Mouse (Mus musculus) gastrocnemius, adult 18-20 months (tissue): ENCODE data around the gene Hvcn1. TPM values are rescaled to one million over a fixed set of nuclear protein-coding genes. Genes with fewer than 3 reads are reported as not detected.

ENCODE experiments used
- DNase-seq: peaks from one replicate; pipeline ENCODE4 v3.0.0; 2021; ENCODE audit warnings: low spot score
- total RNA-seq, 2 experiments: library from RNA; stranded (reverse); gene quantifications; 2 replicates each; pipeline ENCODE4 v1.2.3; 2021

Gene Hvcn1
- total RNA-seq, 2 experiments from 2014 or later: 0.80 to 1.2 TPM

GRCm38 (mm10) chr5:122234319-122235195 is 28.0 kb downstream of the Hvcn1 start:
- no peak for DNase-seq

GRCm38 (mm10) chr5:122235196-122235836 is 28.7 kb downstream of the Hvcn1 start:
- DNase-seq: no peak

- no peak for DNase-seq
These were observed 30.6 kb downstream of the Hvcn1 start for GRCm38 (mm10) chr5:122237200-122237599.

GRCm38 (mm10) chr5:122239618-122240017 is 33.0 kb downstream of the Hvcn1 start:
- no peak for DNase-seq

- DNase-seq: no peak
These were observed 33.9 kb downstream of the Hvcn1 start for GRCm38 (mm10) chr5:122240521-122240920.

- no peak for DNase-seq
These were observed 34.4 kb downstream of the Hvcn1 start for GRCm38 (mm10) chr5:122240989-122241388.

- no peak for DNase-seq
These were observed 36.0 kb downstream of the Hvcn1 start for GRCm38 (mm10) chr5:122242521-122243123.

GRCm38 (mm10) chr5:122243781-122244523 is 37.3 kb downstream of the Hvcn1 start:
- no peak for DNase-seq

- DNase-seq: no peak
These were observed 38.6 kb downstream of the Hvcn1 start for GRCm38 (mm10) chr5:122245186-122245585.

- no peak for DNase-seq
These were observed 40.1 kb downstream of the Hvcn1 start for GRCm38 (mm10) chr5:122246547-122247167.

GRCm38 (mm10) chr5:122247529-122247928 is 40.9 kb downstream of the Hvcn1 start:
- no peak for DNase-seq

GRCm38 (mm10) chr5:122247934-122248333 is 41.3 kb downstream of the Hvcn1 start:
- DNase-seq: no peak

- DNase-seq: no peak
These were observed 42.7 kb downstream of the Hvcn1 start for GRCm38 (mm10) chr5:122249281-122249680.

- no peak for DNase-seq
These were observed 45.4 kb downstream of the Hvcn1 start for GRCm38 (mm10) chr5:122251895-122252606.

GRCm38 (mm10) chr5:122258027-122258741 is 51.6 kb downstream of the Hvcn1 start:
- no peak for DNase-seq

GRCm38 (mm10) chr5:122262104-122262503 is 55.5 kb downstream of the Hvcn1 start:
- DNase-seq: no peak

- DNase-seq: peak; percentile 91
These were observed 57.6 kb downstream of the Hvcn1 start, which contains the start of gene Tctn1 for GRCm38 (mm10) chr5:122263933-122264905. TSS of gene Tctn1 (minus strand) at chr5:122264460.

GRCm38 (mm10) chr5:122265187-122265586 is 58.6 kb downstream of the Hvcn1 start:
- no peak for DNase-seq

GRCm38 (mm10) chr5:122265942-122266341 is 59.3 kb downstream of the Hvcn1 start:
- DNase-seq: no peak
